Mouse (Mus musculus) layer of hippocampus, postnatal 36 days (tissue): ENCODE measurements around the gene Npw. TPM values are rescaled to one million over a fixed set of nuclear protein-coding genes. Genes with fewer than 3 reads are reported as not detected.

Source experiments
- DNase-seq, 2 experiments: peaks; one replicate each; pipeline ENCODE4 v3.0.0; 2022
- total RNA-seq, 2 experiments: library from RNA; stranded (reverse); gene quantifications; 2 replicates each; pipeline ENCODE4 v1.2.3; 2021

The Npw gene
- 1 to 10 TPM; 1.7 to 2.9 TPM for total RNA-seq

- no peak for DNase-seq
Measured at GRCm38 (mm10) chr17:24658017-24658758, at the start of gene Npw. Gene Npw (minus strand): TSS chr17:24658457.

GRCm38 (mm10) chr17:24707801-24708425 lies 49.7 kb upstream of the Npw start:
- no peak for DNase-seq

- peak; percentile 93 for DNase-seq
Measured at GRCm38 (mm10) chr17:24706982-24707800, 48.9 kb upstream of the Npw start, which contains the start of gene Tbl3. Gene Tbl3 (minus strand): TSS chr17:24707660.

GRCm38 (mm10) chr17:24705821-24706220 lies 47.6 kb upstream of the Npw start:
- no peak for DNase-seq

GRCm38 (mm10) chr17:24701251-24701650 lies 43.0 kb upstream of the Npw start:
- DNase-seq = no peak

- no peak for DNase-seq
Measured at GRCm38 (mm10) chr17:24699473-24699872, 41.2 kb upstream of the Npw start.

GRCm38 (mm10) chr17:24698715-24699114 lies 40.5 kb upstream of the Npw start:
- no peak for DNase-seq

GRCm38 (mm10) chr17:24697985-24698384 lies 39.7 kb upstream of the Npw start:
- DNase-seq = no peak

- peak; percentile 77 to 82 for DNase-seq
Measured at GRCm38 (mm10) chr17:24696011-24696697, 37.9 kb upstream of the Npw start, which contains the start of the genes Gfer and Noxo1. Gene Gfer (minus strand): TSS chr17:24696156. Gene Noxo1 (plus strand): TSS chr17:24696234.

- peak in 1 of 2 experiments; percentile 35 for DNase-seq
Measured at GRCm38 (mm10) chr17:24695326-24696010, 37.2 kb upstream of the Npw start.

GRCm38 (mm10) chr17:24692385-24692784 lies 34.1 kb upstream of the Npw start:
- DNase-seq = no peak

- peak; percentile 60 to 63 for DNase-seq
Measured at GRCm38 (mm10) chr17:24689251-24690081, 31.2 kb upstream of the Npw start, which contains the start of gene Syngr3. Gene Syngr3 (minus strand): TSS chr17:24689955.

- no peak for DNase-seq
Measured at GRCm38 (mm10) chr17:24687599-24687998, 29.3 kb upstream of the Npw start.

- peak in 1 of 2 experiments; percentile 27 for DNase-seq
Measured at GRCm38 (mm10) chr17:24687146-24687595, 28.9 kb upstream of the Npw start.

- DNase-seq = no peak
Measured at GRCm38 (mm10) chr17:24686514-24686913, 28.3 kb upstream of the Npw start.

GRCm38 (mm10) chr17:24677500-24678080 lies 19.3 kb upstream of the Npw start:
- DNase-seq = no peak

- no peak for DNase-seq
Measured at GRCm38 (mm10) chr17:24676877-24677276, 18.6 kb upstream of the Npw start.

- DNase-seq = peak in 1 of 2 experiments; percentile 56
Measured at GRCm38 (mm10) chr17:24676187-24676586, 17.9 kb upstream of the Npw start.

GRCm38 (mm10) chr17:24674277-24674676 lies 16.0 kb upstream of the Npw start:
- DNase-seq = peak; percentile 48 to 55

GRCm38 (mm10) chr17:24672141-24672540 lies 13.9 kb upstream of the Npw start:
- no peak for DNase-seq
